Mouse (Mus musculus) T-helper 1 cell (primary cell): Measurements from ENCODE around the gene Met.

ENCODE experiments used
- in situ Hi-C: fragments of 300-600 bp; cut with MboI, MseI; formaldehyde crosslinking; loops from one replicate; pipeline ENCODE4 v1.15.1; 2025; ENCODE audit warnings: high pct_unique_total_duplicates

Met gene

DNA sequence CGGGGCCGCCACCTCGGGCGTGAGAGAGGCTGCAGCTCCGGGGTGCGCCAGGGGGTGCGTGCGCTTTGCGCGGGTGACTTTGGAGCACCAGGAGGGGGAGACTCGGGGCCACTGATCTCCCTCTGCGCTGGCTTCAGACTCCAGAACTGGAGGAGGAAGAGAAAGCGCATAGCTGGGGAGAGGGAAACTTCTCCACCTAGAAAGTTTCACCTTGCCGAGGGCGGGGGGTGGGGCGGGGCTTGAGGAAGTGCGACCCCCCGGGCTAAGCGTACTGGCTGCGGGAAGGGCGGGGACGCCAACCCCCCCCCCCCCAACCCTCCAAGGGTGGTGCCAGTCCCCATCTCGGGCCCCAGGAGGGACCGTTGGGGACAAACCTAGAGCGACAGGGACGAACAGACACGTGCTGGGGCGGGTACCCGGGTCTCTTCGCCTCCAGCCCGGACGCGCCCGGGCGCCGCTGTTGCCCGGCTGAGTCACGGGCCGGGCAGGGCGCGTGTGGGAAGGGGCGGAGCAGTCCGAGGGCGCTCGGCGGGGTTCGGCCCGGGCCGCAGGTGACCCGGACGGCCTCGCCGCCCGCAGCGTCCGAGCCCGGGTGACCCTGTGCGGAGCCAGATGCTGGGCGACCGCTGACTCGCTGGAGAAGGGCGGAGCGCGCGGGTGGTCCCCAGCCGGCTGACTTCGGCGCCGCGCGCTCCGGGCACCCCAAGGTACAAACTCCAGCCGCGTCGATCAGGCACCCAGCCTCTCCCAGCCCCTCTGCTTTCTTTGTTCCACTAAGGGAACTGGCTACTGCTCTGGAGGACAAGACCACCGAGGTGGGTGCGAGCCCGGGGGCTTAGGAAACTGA, at the start of gene Met:
Met (plus strand) TSS at position 367 of the 847 bp plus-strand sequence.
- in situ Hi-C loops, result no loop called here

DNA sequence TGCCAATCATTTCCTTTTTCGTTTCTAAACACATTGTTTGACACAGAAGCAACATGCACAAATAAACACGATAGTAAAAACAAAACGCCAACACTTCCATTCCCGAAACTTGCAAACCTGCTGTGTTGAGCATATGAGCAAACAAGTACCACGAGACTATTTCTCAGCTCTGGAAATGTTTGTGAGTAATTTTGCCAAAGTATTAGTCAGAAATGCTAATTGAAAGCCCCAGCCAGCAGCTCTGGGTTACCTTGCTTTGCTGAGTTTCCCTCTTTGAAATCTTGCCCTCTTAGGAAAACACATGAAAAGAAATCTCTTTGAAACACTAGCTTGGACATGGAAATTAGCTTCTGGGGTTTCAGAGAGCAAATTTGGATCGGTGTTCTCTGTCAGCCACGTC, 45.4 kb upstream of the Met start:
- in situ Hi-C loops, result no loop called here

DNA sequence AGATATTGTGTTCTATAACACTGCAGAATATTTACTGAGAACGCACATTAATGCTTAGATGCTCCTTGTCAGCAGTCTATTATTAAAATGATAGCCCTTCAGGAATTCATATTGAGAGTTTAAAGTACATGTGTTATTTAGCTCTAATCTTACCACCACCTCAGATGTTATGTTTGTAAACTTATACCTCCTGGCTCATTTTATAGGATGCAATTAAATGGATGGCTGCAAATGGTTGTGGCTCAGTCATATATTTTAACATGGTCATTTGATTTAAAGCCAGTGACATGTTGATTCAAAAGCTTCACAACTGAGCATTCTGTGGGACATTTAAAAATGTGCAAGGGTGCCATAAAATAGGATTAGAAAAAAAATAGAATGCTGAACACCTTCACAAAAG, 41.2 kb upstream of the Met start:
- in situ Hi-C loops, result no loop called here

DNA sequence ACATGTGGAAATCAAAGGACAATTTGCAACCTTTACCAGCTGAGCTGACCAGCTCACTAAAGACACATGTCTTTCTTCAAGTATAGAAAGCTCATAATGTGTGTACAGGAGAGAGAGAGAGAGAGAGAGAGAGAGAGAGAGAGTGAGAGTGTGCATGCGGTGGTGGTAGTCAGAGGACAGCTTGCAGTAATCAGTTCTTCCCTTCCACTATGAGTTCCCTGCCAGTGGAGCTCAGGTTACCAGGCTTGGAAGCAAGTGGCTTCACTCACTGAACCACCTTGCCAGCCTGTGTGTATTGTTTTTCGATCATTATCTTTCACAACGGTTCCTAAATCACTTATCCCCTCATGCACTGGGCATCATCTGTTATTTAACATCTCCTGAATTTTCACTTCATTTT, 34.6 kb upstream of the Met start:
- in situ Hi-C loops, result no loop called here

DNA sequence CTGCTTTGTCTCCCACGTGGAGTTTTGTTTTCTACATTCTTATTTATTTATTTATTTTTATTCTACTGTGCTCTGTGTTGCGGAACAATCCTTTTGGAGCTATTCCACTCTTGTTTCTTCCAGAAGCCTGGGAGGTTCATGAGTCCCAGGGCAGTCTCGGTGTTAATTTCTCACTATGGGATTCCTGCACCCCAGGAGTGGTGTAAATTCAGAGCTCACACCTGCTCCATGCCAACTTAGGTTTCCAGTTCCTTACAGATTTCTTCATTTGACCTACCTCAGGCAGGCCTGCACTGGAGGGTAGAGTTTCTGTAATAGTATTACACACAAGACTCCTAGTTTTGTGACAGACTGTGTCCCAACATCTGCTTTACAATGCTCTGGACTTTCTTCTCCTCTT, 34.0 kb upstream of the Met start:
- in situ Hi-C loops, result no loop called here

DNA sequence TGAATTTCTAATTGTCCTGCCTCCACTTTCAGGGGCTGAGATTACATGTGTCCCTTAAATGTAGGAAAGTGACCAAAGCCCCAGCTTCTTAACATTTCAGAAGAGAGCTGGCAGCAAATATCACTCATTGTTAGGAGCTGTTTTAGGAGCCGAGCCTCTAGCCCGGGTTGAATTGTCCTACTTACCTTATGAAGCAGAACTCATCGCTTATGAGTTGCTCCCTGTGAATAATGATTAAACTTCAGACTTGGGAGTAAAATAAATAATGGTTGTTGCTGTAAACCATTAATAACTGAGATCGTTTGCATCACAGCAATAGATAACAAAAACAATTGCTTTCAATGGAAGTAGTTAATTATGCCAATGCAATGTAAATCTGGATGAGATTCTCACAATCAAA, 20.3 kb upstream of the Met start:
- in situ Hi-C loops, result no loop called here

DNA sequence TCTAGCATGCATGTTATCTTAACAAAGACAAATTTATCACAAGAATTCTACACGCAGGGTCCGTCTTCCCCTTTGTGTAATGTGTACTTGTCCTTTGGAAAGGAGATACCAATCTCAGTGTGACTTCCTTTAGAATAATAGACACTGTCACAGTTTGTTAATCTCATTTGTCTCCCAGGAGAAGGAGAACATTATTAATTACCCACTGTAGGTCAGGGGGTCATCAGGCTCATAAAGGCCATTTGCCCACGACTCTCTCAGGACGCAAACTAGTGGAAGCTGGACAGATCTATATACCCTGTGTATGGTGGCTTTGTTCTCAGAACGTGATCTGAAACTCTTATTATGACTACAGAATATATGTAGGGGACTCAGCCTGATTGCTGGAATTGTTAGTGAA, 12.3 kb upstream of the Met start:
- in situ Hi-C loops, result no loop called here

DNA sequence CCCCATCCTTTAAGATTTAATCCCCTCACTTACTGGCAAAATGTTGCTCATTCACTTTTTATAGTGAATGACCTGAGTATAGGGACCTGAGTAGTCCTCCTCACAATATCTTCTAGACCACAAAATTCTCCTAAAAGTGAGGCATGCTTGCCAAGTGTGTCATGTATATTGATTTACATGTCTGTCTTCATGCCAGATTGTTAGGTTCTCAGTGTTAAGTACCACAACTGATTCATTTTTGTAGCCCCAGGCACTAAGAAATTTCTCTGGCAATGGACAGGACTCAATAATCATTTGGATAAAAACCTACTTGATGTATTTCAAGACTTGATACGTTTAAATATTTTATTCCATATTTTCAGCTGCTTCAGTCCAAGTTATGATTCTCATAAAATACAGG, 8.5 kb upstream of the Met start:
- in situ Hi-C loops, result no loop called here

DNA sequence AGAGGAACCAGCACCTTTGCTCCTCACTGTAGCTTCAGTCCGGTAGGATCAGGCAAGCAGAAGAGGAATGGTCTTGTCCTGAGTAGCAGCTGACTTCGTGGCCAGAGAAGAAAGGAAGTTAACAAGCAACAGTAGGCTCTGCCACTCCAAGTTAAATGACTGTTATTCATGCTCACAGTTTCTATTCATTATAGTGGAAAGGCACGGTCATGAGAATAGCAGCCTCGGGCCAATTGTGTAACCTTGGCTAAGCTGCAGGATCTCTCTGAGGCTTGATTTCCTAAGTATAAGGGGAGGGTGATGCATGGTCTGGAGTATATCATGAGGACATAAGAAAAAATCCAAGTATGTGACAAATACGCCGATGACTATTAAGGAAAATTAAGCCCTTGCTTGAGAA, 4.0 kb upstream of the Met start:
- in situ Hi-C loops, result no loop called here

DNA sequence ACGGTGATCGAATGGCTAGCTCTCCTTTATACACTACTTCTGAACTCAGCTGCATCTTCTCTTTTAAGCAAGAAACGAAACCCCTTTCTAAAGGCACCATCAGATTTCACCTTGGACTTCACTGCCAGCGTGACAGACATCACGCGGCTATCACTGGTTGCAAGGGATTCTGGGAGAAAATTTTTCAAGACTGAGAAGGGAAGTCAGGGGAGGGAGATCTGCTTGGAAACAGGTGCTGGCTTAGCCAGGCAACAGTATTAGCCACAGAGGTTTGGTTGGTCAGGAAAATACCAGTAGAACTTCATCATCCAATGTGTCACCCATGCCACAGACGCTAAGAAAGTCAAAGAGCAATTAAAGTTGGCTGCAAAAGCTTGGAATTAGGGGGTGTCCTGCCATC, 2.2 kb upstream of the Met start:
- in situ Hi-C loops, result no loop called here

DNA sequence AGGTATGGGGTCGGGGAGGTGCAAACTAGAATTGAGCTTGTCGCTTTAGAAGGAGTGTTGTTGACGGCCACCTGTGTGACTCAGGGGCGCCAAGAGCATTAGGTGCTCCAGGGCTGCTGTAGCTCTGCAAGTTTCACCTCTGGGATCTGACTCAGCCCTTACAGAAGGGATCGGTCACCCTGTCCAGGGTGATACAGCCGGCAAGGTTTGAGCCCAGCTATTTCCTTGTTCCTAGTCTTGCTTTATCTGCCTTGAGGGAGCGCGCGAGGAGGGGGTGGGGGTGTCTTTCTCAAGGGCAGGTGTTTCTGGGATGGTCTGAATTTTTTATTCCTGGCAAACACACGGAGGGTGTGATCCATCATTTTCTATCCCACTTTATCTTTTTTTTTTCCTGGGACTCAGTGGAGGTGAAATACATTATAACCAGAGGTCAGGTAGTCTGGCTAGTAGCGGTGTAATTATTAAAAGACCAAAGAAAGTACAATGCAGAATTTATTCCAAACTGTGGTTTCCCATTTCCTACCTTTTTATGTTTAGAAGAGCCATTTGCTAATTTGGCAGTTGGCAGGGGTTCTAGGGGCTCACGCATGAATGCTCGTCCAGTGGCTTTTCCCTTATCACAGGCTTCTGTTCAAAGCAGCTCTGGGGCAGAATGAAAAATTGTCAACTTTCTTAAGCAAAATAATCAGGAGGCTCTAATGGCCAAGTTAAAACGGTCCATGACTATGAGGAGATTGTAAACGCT, 853 bp downstream of the Met start:
- in situ Hi-C loops, result no loop called here

DNA sequence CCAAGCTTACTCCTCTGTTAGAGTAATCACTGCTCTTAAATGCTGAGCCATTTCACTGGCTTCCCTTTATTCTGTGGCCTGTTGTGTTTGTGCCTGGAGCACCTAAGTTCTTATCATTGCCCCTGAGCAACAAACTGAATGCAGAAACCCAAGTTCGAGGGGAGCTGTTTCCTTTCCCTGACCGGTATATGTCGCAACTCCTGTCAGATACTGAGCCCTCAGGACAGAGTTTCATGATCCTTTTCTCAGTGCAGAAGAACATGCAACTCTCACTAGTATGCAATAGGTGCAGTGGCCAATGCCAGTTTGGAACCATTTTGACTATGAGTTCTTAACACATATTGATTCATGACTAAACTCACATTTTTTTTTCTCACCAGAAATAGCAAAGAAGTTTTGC, 2.9 kb downstream of the Met start:
- in situ Hi-C loops, result no loop called here

DNA sequence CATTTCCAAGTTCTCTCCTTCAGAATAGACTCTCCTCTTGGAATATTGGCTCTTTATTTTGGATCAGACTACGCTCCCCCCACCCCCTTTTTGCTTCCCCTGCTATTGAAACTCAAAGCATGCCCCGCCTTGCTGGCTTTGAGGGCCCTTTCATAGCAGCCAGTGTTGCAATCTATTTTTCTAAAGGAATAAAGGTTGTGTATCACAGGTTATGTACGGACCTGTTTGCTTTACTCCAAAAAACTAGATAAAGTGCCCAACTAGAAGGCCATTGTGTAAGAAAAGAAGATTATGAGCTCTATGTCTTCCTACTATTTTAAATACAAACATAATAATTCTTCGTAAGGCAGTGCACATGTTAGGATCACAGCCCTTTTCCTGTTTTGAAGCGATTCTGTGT, 5.4 kb downstream of the Met start:
- in situ Hi-C loops, result no loop called here

DNA sequence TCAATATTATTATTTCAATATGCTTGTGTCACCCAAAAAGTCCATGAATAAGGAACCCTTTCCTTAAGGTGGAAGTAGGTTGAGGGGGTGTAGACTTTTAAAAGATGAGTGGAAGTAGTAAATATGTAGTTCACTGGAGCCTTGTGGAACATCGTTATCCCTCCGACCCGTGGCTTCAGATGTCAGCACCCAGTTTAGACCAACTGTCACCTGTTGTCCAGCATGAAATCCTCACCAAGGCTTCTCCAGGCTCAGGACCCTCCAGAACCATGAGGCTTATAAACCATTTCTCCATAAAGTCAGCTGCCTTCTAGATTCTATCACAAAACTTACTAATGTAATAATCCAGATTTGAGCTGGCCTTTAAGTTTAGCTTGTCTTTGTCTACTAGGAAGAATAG, 9.5 kb downstream of the Met start:
- in situ Hi-C loops, result no loop called here

DNA sequence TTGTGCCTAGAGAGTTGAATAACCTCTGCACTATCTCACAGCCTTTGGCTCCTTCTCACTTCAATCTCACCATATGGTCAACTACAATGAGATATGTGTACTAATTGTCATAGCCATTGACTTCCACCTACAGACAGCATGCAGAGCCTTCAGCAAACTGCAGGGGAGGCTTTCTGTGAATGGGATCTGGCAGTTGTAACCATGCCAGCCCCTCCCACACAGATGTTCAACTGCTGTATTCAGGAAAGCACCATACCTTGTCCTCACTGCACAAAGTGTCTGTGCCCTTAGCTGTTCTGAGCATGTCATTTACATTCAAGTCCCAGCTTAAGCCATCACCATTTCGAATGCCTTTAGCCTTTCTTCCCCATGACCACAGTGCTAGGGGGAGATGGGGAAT, 14.2 kb downstream of the Met start:
- in situ Hi-C loops, result no loop called here

DNA sequence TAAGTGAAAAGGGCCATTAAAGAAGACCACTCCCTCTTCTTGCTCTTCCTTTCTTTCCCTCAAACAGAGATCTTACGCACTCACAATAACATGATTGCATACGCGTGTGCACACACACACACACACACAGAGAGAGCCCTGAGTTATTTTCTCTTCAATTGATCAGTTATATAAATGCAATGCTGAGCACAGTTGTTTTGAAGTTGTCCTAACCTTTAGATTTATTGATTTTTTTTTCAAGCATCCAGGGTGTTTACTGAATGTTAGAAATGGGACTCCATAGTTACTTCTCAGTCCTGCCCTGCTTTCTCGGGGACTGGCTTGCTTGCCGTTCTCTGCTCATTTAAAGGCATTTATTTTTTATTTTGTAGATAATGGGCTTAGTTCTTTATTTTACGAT, 14.7 kb downstream of the Met start:
- in situ Hi-C loops, result no loop called here

DNA sequence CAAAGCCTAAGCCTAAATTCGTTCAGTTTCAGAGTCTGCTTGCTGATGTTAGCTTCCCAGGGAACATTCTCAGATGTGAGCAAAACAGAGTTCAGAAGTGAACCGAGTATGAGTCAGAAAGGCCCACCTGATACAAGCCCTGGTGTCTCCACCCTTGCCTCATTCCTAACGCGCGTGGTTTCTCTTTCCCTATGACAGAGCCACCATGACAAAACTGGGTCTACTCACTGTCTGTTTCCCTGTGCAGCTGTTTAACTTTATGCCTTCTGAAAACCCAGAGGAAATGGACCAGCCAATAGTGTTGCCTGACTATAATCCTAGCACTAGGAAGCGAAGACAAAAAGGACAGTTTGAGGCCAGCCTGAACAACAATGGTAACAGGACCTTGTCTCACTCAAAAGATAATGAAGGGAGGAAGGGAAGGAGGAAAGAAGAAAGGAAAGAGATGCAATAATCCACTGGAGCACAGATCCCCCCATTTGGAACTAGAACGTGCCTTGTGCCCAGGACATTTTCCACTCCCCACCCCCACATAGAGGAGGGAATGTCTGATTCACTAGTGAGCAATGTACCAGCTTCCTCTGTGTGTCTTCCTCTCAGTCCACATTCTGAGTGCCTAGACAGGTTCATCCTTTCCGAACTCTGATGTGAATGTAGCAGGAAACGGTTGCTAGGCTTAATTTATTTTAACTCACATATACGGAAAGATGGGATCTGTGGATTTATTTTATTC, 15.4 kb downstream of the Met start:
- in situ Hi-C loops, result no loop called here

DNA sequence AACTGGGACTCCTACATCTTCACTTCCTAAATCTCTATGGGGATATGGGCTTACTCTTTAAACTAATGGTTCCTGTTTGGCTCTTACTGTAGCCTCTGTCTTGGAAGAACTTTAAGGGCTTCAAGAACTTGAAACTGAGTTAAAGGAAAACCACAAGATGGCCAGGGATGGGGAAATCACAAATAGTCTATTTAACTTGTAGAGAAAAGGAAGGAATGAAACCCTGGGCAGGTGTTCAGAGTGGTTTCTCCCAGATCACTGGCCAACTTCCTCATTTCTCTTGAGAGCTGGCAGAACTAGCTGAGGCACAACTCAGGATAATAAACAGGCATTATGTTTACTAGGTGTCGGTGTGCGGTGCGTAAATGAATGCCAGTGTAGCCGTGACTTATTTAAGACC, 17.5 kb downstream of the Met start:
- in situ Hi-C loops, result no loop called here

DNA sequence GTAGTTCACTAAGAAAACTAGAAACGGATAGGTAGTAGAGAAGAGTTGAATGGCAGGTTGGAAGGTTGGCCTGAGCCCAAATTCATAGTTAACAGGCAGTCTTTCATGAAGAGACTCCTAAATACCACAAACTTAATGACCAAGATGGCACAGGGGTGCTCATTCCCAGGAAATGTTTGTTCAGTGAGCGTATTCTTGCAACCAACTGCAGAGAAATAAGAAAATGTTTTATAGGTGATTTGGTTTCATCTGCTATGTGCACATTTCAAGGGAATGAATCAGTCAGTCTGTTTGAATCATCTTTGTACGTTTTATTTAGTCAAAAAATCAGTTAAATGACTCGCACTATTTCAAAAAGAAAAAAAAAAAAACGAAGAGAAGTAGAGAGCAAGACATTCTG, 21.6 kb downstream of the Met start:
- in situ Hi-C loops, result no loop called here

DNA sequence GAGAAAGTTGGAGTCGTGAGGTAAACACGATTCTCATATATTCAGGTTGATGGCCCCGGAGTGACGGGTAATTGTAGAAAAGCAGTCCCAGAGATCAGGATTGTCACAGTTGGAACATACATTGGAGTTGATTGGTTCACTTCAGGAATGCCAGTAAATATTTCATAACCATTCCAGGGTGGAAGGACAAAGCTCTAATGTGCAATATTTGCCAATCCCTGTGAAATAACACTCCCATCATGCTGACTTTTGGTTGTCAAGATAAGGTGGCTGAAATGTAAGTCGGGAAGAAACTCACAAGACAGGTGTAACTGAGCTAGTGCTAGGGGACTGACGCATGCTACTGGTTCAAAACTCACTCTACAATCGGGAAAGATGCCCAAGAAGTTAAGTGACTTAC, 22.2 kb downstream of the Met start:
- in situ Hi-C loops, result no loop called here

DNA sequence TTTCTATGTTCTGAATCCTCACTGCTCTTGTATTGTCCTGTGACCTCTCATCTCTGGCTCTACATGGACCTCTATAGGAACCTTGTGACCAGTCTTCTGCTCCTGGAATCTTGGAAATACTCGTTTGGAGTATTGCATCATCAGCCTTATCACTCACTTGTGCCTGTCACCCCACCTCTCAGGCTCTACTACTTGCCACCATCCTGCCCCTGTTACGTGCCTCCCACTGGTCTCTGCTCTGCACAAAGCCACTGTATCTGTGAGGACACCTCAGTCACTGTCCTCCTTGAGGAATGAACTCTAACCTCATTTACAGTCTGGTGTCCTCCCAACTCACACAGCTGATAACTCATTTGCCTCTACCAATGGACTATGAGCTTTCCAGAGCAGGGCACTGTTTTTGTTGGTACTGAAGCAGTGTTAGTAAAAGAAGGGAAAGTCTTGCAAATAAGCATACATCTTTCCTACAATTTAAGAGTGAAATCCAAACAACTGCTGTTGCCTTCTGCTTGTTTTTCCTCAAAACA, 24.8 kb downstream of the Met start:
- in situ Hi-C loops, result no loop called here

DNA sequence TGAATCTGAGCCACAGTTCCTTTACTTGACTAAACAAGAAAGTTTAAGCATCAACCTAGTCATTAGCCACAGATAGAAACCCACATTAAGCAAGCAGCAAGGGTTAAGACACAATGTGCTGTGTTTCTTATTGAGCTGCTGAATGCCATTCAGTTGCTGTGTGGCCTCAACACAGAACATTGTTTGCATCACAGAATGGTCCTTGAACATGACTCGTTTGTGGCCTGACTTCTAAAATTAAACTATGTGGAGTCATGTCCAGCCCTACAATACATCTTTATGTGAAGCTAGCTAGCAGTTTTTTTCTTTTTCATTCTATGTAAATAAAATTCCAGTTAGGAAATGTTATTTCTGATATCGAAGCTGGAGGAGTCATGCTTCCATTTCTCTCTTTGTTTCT, 27.2 kb downstream of the Met start:
- in situ Hi-C loops, result no loop called here
